Mouse (Mus musculus) spleen, postnatal 36 days (tissue): ENCODE data around the gene Slc9a9.
A peak's percentile ranks its signal among the peaks of the same experiment; 100 is the strongest.

Experiments
- DNase-seq, 2 experiments: peaks; one replicate each; pipeline ENCODE4 v3.0.0; 2022; ENCODE audit warnings: low spot score in 2 of 2, mixed read lengths in 1 of 2

The Slc9a9 gene

DNA sequence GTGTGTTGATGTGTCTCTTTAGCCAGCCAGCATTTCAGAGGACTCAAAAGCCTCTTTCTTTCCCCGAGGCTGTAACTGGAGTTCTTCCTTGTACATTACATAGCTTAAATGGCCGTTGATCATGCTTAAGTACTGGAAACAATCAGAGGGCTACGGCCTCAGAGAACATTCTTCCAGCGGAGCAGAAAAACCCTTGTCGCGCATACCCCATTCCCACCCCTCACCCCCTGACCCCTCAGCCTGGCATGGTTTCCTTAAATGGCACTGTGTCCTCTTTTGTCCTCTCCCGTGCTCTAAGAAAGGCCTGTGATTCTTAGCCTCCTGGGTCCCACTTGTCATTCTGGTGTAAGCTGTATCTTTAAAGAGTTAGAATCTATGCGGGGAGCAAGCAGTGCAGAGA lies 404.0 kb downstream of the Slc9a9 start:
- no peak for DNase-seq

DNA sequence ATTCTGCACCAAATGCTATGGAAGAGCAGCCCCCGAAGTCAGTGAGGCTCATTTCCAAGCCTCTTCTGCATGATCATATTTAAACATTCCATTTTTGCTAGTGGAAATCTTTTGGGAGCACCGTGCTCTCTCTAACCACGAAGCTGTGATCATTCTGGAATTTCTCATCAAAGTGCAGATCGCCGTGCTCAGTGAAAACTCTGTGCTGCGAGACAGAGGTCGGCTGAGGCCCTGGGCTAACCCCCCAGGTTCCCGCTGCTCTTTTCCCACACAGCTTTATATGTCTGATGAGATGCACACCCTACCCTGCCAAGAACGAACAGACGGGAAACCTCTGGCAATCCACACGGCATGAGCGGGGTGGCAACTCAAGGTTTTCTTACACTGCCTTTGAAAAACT lies 406.1 kb downstream of the Slc9a9 start:
- DNase-seq: no peak

- DNase-seq: no peak
Observed at GRCm38 (mm10) chr9:95077938-95078337, 408.2 kb downstream of the Slc9a9 start.

DNA sequence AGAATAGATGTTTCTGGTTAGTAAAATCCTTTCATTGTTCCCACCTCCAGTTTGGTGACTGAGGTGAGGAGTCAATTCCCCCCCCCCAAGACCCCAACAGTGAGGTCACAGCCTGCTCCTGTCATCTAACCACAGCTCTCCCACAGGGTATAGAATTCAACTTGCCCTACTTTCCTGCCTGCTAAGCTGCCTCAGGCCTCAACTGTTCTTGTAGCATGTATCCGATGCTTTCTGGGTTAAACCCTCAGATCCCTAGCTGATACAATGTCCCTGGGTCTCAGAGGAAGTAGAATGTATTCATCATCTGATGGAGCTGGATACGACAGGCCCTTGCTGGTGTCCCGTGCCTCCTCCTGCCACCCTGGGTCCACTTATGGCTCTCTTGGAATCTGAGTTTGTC lies 408.9 kb downstream of the Slc9a9 start:
- DNase-seq: no peak

DNA sequence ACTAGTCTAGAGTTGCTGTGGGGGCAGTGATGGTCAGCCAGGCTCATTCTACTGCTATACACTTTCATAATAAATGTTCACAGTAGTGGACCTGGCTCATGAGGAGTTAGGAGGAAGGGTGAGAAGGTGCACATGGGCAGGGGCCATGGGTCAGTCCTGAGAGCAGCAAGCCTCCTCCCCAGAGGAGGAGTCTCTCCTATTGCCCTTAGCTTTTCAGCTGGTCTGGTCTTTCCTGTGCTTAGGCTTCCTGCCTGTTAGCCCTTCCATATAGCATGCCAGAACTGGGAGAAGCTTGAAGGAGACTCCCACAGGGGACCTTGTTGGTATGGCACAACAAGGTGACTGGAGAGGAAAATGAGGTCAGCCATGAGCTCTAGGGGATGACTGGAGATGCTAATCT lies 410.2 kb downstream of the Slc9a9 start:
- DNase-seq: no peak

- no peak for DNase-seq
Observed at GRCm38 (mm10) chr9:95086109-95086821, 416.6 kb downstream of the Slc9a9 start.

DNA sequence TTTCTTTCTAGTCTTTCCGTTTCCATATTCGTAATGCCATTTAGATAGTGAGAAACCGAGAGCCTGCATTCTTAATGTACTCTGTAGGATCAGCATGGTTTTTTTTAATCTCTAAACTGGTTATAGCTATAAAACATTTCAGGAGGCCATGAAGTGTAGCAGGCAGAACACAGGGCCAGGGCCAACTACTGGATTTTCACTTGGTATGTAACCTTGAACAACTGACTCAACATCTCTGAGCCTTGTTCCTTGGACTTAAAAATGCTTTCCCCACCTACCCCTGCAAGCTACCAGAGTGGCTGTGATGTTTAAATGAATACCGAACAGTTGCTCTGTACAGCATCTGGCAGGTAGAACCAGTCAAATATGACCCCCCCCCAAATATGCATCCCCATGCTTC lies 418.5 kb downstream of the Slc9a9 start:
- no peak for DNase-seq

DNA sequence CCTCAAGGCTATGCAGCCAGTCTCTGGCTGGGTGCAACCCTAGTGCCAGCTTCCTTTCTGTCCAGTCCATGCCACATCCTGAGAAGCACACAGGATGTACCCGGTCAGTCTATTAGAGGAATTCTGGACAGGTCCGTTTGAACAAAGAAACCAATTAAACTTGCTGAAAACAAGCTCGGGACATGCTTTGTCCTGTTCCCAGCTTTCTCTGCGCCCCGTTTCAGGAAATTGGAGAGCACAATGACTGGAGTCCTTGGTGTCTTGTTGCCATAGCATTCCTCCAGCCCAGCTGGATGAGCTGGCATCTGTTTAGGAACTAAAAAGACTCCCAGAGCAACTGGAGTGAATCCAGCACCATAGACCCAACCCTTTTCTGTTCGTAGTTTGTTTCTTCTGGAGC lies 419.3 kb downstream of the Slc9a9 start:
- no peak for DNase-seq

- DNase-seq: no peak
Observed at GRCm38 (mm10) chr9:95096486-95096885, 426.8 kb downstream of the Slc9a9 start.

- DNase-seq: no peak
Observed at GRCm38 (mm10) chr9:95105768-95106167, 436.1 kb downstream of the Slc9a9 start.

- DNase-seq: no peak
Observed at GRCm38 (mm10) chr9:95109799-95110198, 440.1 kb downstream of the Slc9a9 start.

DNA sequence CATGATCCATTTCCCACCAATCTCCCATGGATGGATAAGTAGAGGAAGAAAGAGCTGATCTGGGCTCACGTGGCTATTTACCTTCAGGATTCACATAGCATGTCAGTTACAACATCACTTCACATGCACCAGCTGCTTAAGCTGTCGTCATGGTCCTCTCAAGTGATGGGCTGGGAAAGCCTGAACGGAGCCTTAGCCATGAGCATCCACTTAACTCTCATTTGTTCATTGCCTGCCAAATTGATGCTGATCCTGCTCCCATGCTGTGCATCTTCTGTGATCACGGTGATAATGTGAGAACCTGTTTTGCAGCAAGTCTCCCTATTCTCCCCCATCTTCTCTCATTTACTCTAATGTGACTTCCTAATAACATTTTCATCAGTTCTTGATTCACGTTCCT lies 441.1 kb downstream of the Slc9a9 start:
- DNase-seq: no peak

DNA sequence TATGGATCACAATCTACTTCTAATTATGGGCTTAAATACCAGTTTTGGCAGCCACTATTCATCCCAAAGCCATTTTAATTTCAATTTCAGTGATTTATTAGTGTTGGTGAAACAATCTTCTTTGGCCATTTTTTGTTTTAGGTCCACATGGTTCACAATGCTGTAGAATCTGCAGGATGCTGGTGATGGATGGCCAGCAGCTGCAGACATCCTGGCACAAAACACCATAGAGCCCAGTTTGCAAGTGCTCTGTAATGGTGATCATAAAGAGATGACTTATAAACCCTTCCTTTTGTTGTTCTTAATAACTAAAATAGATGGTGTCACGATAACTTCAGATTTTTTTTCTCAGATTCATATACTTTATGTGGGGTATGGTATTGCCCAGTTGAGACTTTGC lies 442.0 kb downstream of the Slc9a9 start:
- no peak for DNase-seq

GRCm38 (mm10) chr9:95113157-95114135 lies 443.7 kb downstream of the Slc9a9 start:
- no peak for DNase-seq

DNA sequence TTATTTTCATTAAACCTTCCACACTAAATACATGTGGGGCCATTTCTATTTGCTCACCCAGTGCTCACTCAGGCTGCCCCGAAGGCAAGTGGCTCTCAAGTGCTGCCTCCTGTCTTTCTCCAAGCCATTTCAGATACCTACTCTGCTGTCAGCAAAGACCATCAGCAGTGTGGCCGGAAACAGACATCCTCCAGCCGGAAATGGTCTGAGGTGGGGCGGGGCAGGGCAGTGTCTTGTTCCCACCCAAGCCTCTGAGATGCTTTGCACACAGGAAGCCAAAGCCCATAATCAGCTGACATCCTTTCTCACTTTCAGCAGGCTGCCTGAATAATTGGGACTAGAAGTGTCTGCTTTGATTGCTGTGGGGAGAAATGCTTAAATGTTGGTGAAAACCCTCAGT lies 450.4 kb downstream of the Slc9a9 start:
- peak; percentile 9 to 14 for DNase-seq

GRCm38 (mm10) chr9:95121151-95121835 lies 451.6 kb downstream of the Slc9a9 start:
- no peak for DNase-seq

GRCm38 (mm10) chr9:95125683-95126082 lies 456.0 kb downstream of the Slc9a9 start:
- DNase-seq: no peak

- DNase-seq: no peak
Observed at GRCm38 (mm10) chr9:95127774-95128173, 458.1 kb downstream of the Slc9a9 start.

DNA sequence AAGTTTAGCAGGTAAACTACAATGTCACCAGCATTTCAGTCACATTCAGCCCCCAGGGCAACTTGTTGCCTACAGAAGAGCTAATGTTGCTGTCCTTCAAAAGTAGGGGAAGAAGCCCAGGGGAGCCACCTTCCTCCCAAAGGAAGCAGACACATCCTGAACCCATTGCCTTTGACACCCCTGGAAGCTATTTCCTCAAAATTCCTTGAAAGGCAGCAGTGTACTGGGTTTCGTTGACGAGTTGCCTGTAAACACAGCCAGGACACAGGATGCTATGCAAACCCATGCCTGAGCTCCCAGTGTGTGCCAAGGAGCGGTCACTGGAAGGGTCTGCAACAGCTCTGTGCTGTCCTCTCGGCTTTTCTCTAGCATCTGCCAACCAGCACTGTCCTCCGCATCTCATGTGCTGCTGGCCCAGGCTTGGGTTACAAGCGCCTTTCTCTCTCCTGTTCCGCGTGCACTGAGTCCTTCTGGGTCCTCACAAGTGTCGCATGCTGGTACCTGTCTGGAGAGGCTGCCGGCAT lies 479.6 kb downstream of the Slc9a9 start:
- no peak for DNase-seq

DNA sequence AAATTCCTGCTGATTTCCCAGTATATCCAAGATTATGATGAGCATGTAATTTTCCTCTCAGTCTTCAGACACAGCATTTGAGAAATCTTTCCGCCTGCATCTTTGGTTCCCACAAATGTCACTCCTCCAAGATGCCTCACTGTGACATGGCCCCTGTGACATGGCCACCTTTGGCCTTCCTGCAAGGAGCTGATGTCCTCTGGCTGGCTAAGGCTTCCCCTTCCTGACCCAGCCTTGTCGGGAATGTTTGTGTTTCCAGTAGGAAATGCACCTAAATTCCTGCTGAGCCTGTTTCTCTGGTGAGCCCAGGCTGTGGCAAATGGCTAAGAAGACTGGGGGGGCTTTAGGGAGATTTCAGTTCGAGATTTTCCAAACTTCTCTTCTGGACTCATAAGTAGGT lies 480.4 kb downstream of the Slc9a9 start:
- no peak for DNase-seq

GRCm38 (mm10) chr9:95150597-95150996 lies 480.9 kb downstream of the Slc9a9 start:
- no peak for DNase-seq

- no peak for DNase-seq
Observed at GRCm38 (mm10) chr9:95150998-95151397, 481.3 kb downstream of the Slc9a9 start.
